Comparison of ENCODE assay signal across 8 mouse cellular contexts in genomic region chr19:34474991-34475971, GRCm38 (mm10). TPM values are rescaled to one million over a fixed set of nuclear protein-coding genes. Genes with fewer than 3 reads are reported as not detected.
A peak's percentile ranks its signal among the peaks of the same experiment; 100 is the strongest.
DNase-seq lines count a peak whose midpoint lies in the region; ATAC-seq and TF ChIP-seq lines count a peak whose summit lies in the region.
"Had no signal": no experiment of that assay in that cellular context is flagged by ENCODE, and none has a peak within 500 bp of the region (broad histone marks: within the 10 kb centered on the region; RNA-seq: fewer than 3 reads in every experiment).

Gene Ch25h, minus strand, starts transcription at chr19:34475164.

- H3K4me1 ChIP-seq in forebrain, postnatal 0 days (ENCODE audit: insufficient read depth): peaks cover 9% of the 10 kb centered on the region
- peaks cover 3% of the 10 kb centered on the region for H3K4me1 ChIP-seq in hindbrain, embryonic 11.5 days (replicated peaks; ENCODE audit: control insufficient read depth, insufficient read depth, low read length)

- peak; percentile 86 for ATAC-seq in forebrain, postnatal 0 days
- ATAC-seq in hindbrain, embryonic 11.5 days (ENCODE audit: low FRiP score): peak; percentile 85
- ATAC-seq in megakaryocyte progenitor cell, adult 5-6 weeks (replicated peaks; ENCODE audit: poor library complexity): peak; percentile 26; the same call in 1 of the 2 replicates

- H3K9ac ChIP-seq in forebrain, postnatal 0 days: peak within 1 kb of the TSS; percentile 56
- H3K9ac ChIP-seq in hindbrain, embryonic 11.5 days (ENCODE audit: low read depth, low read length): peak within 1 kb of the TSS; percentile 47; the same call in 1 of the 2 replicates

- peaks cover 20% of the 10 kb centered on the region; the same call in 1 of the 2 replicates for H3K27me3 ChIP-seq in forebrain, postnatal 0 days (ENCODE audit: insufficient read depth, low read length)
- peaks cover 15% of the 10 kb centered on the region for H3K27me3 ChIP-seq in hindbrain, embryonic 11.5 days (ENCODE audit: control insufficient read depth, insufficient read depth, low read length)

- H3K4me3 ChIP-seq in forebrain, postnatal 0 days (ENCODE audit: low read depth, low read length): peak within 1 kb of the TSS; percentile 61
- H3K4me3 ChIP-seq in hindbrain, embryonic 11.5 days (ENCODE audit: low read depth, low read length): peak within 1 kb of the TSS; percentile 50

- H3K36me3 ChIP-seq in forebrain, postnatal 0 days (ENCODE audit: insufficient read depth): no peaks in the 10 kb centered on the region
- no peaks in the 10 kb centered on the region for H3K36me3 ChIP-seq in hindbrain, embryonic 11.5 days (ENCODE audit: control insufficient read depth, insufficient read depth, low read length)

- TF ChIP-seq CTCF in forebrain, postnatal 0 days (IDR thresholded peaks at IDR 0.05; ENCODE audit: low read depth): no peak

- intact Hi-C loops in left cerebral cortex, postnatal 4 days (cut with DNase I): no loop called here

- no peaks in the 10 kb centered on the region for H3K9me3 ChIP-seq in forebrain, postnatal 0 days (ENCODE audit: low read length)
- no peaks in the 10 kb centered on the region for H3K9me3 ChIP-seq in hindbrain, embryonic 11.5 days (ENCODE audit: control insufficient read depth, low read length)

- H3K27ac ChIP-seq in forebrain, postnatal 0 days (ENCODE audit: low read depth, low read length): no peak within 1 kb of the TSS
- H3K27ac ChIP-seq in hindbrain, embryonic 11.5 days (ENCODE audit: low read depth, low read length): no peak within 1 kb of the TSS

- DNase-seq in ES-CJ7 (ENCODE audit: low read depth, low spot score): peak; percentile 37
- DNase-seq in adrenal gland, postnatal 36 days: peak; percentile 37 to 66
- DNase-seq in forebrain, postnatal 0 days: peak; percentile 70
- peak; percentile 74 for DNase-seq in hindbrain, embryonic 11.5 days (ENCODE audit: low spot score)
- peak; percentile 24 for DNase-seq in left cerebral cortex, postnatal 4 days
- DNase-seq in right cerebral cortex, postnatal 14 days: peak; percentile 18

- WGBS in forebrain, postnatal 0 days: under 1% methylated on average over 35 of the region's 35 CpGs
- WGBS in hindbrain, embryonic 11.5 days: under 1% methylated on average over 35 of the region's 35 CpGs

- peak within 1 kb of the TSS; percentile 90 for H3K4me2 ChIP-seq in forebrain, postnatal 0 days (ENCODE audit: low read depth)
- peak within 1 kb of the TSS; percentile 80 for H3K4me2 ChIP-seq in hindbrain, embryonic 11.5 days (replicated peaks; ENCODE audit: low read depth, low read length)

RNA-seq across cellular contexts. Expression of gene Ch25h, which starts in this region (rescaled TPM):
- total RNA-seq in adrenal gland, postnatal 36 days (2021): under 1 TPM; 0.26 to 0.50 TPM
- 0.38 and 0.71 TPM in 2 replicates for total RNA-seq in forebrain, postnatal 0 days (2014; rRNA removed)
- polyA plus RNA-seq in forebrain, postnatal 0 days (2015; fragmentation: Nextera tagmentation; extraction: Ambion mirVana): 0.62 and 0.86 TPM in 2 replicates
- 0.42 and 1.0 TPM in 2 replicates for polyA plus RNA-seq in hindbrain, embryonic 11.5 days (2014; fragmentation: Nextera tagmentation; extraction: Ambion mirVana)
- total RNA-seq in left cerebral cortex, postnatal 4 days (2021): 1 to 10 TPM in 1 of 2 experiments, under 1 TPM in 1; 0.92 to 1.0 TPM
- total RNA-seq in megakaryocyte progenitor cell, adult 5-6 weeks (2015): 0.29 TPM in 1 of 2 replicates, not detected in the other
- total RNA-seq in megakaryocyte progenitor cell, adult 5-6 weeks (2017): not detected in 2 replicates
- total RNA-seq: gastrocnemius, adult 8-10 months had no signal

Comparison
In these comparisons a context has a peak if more than half of its experiments do, and no peak if none do; other contexts are left out.
1. Peak in DNase-seq in adrenal gland, postnatal 36 days; RNA of the gene not detected or under 1 TPM.
2. Peak in DNase-seq, ATAC-seq, H3K4me3 ChIP-seq, H3K9ac ChIP-seq and H3K4me2 ChIP-seq in forebrain, postnatal 0 days; RNA of the gene not detected or under 1 TPM.
3. Peak in ATAC-seq in megakaryocyte progenitor cell, adult 5-6 weeks; RNA of the gene not detected or under 1 TPM.
4. DNase-seq: peak in every context shown above with its lines; median percentile 74 in hindbrain, embryonic 11.5 days; 70 in forebrain, postnatal 0 days; 52 in adrenal gland, postnatal 36 days; 37 in ES-CJ7; 24 in left cerebral cortex, postnatal 4 days; 18 in right cerebral cortex, postnatal 14 days.
5. ATAC-seq: peak in every context shown above with its lines; median percentile 86 in forebrain, postnatal 0 days; 85 in hindbrain, embryonic 11.5 days; 26 in megakaryocyte progenitor cell, adult 5-6 weeks.